Mouse (Mus musculus) ES-Bruce4 (cell line): Measurements from ENCODE around the gene Nkx1-1.

Source experiments
- EP300 ChIP-seq: IDR thresholded peaks from 2 replicates; pipeline ENCODE4 v1.6.1; 2011; ENCODE audit warnings: low read depth, low read length; ENCODE audit not compliant: insufficient read depth
- POLR2A ChIP-seq: IDR thresholded peaks from one replicate; pipeline ENCODE4 v1.8.1; 2011; ENCODE audit warnings: low read length; ENCODE audit not compliant: insufficient read depth

- TF ChIP-seq POLR2A (no peak), EP300 (no peak)
Observed at GRCm38 (mm10) chr5:33455737-33456136, 22.0 kb upstream of the Nkx1-1 start.
